Mouse (Mus musculus) kidney, embryonic 15.5 days (tissue): Measurements from ENCODE around the gene Ube2v1. TPM values are rescaled to one million over a fixed set of nuclear protein-coding genes. Genes with fewer than 3 reads are reported as not detected.

Source experiments
- ATAC-seq: fragments of 200-750 bp; cut with Nextera tagmentation; replicated peaks from 2 replicates; pipeline ENCODE4 v1.8.0; 2017; ENCODE audit warnings: moderate TSS enrichment; ENCODE audit not compliant: low FRiP score
- H3K27ac ChIP-seq: fragments of 300-500 bp; sonication (generic); 2 replicates; pipeline ENCODE4 v1.5.1; 2015; ENCODE audit warnings: mild to moderate bottlenecking, inconsistent platforms
- H3K27me3 ChIP-seq: fragments of 300-500 bp; sonication (generic); 2 replicates; pipeline ENCODE4 v1.6.1; 2015; ENCODE audit warnings: inconsistent platforms
- H3K36me3 ChIP-seq: fragments of 300-500 bp; sonication (generic); 2 replicates; pipeline ENCODE4 v1.6.1; 2015; ENCODE audit warnings: inconsistent platforms
- H3K4me1 ChIP-seq: fragments of 300-500 bp; sonication (generic); 2 replicates; pipeline ENCODE4 v1.6.1; 2015; ENCODE audit warnings: inconsistent platforms
- H3K4me2 ChIP-seq: fragments of 300-500 bp; sonication (generic); 2 replicates; pipeline ENCODE4 v1.6.1; 2015; ENCODE audit warnings: moderate library complexity, mild to moderate bottlenecking, inconsistent platforms
- H3K4me3 ChIP-seq: fragments of 300-500 bp; sonication (generic); replicated peaks from 2 replicates; pipeline ENCODE4 v1.5.1; 2015; ENCODE audit warnings: mild to moderate bottlenecking, inconsistent platforms
- H3K9ac ChIP-seq: fragments of 300-500 bp; sonication (generic); 2 replicates; pipeline ENCODE4 v1.6.1; 2015; ENCODE audit warnings: mild to moderate bottlenecking, inconsistent platforms
- H3K9me3 ChIP-seq: fragments of 300-500 bp; sonication (generic); replicated peaks from 2 replicates; pipeline ENCODE4 v1.6.1; 2016; ENCODE audit warnings: inconsistent platforms
- whole genome bisulfite sequencing: fragments of 180-500 bp; shearing (Covaris S2); methylation state at CpG from one replicate; pipeline ENCODE4 v1.1.7; 2015; ENCODE audit warnings: mixed read lengths; 5-methylcytosine and 5-hydroxymethylcytosine counted together
- polyA plus RNA-seq: library from polyadenylated mRNA; unstranded; fragments of >200 nt; fragmentation: Nextera tagmentation; extraction: Ambion mirVana; gene quantifications from 2 replicates; pipeline ENCODE4 v1.2.1, GENCODE M21; 2015

Gene Ube2v1
- polyA plus RNA-seq, 1 experiment from 2014 or later, result 313 TPM

GRCm38 (mm10) chr2:167596726-167597491 lies 35.0 kb downstream of the Ube2v1 start:
- ATAC-seq, result peak; percentile 2; the same call in 1 of the 2 replicates

DNA sequence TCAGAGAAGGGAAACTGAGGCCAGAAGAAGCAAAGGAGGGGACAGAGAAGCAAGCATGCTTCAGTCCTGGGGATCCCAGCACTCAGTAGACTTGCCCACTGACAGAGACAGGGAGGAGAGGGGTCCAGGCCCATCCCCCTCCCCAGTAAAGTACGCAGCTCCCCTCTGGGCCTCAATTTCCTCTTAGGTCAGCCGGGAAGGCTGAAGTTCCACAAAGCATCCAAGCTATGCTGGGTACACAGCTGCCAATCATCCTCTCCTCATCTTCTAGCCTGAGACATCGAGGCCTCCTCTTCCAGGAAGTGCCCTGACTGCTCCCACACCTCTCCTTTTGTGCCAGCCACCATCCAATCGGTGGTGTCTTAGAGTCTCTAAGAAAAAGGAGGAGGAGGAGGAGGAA lies 35.6 kb downstream of the Ube2v1 start:
- no peak overlapping the region for H3K4me3 ChIP-seq
- no peak overlapping the region for H3K9ac ChIP-seq
- 32% methylated on average over 3 of the region's 4 CpGs for WGBS
- peaks cover 80% of the 10 kb centered on the region for H3K4me1 ChIP-seq
- no peaks in the 10 kb centered on the region for H3K9me3 ChIP-seq
- H3K27me3 ChIP-seq, result no peaks in the 10 kb centered on the region
- H3K27ac ChIP-seq, result peak overlapping the region; percentile 90
- ATAC-seq, result no peak
- no peaks in the 10 kb centered on the region for H3K36me3 ChIP-seq
- H3K4me2 ChIP-seq, result no peak overlapping the region

More at GRCm38 (mm10) chr2:167596726-167597491, 35.0 kb downstream of the Ube2v1 start:
- peak overlapping the region; percentile 36 for H3K9ac ChIP-seq
- peak overlapping the region; percentile 25 for H3K4me3 ChIP-seq
- H3K27ac ChIP-seq, result peak overlapping the region; percentile 90
- peaks cover 76% of the 10 kb centered on the region for H3K4me1 ChIP-seq
- H3K4me2 ChIP-seq, result peak overlapping the region; percentile 56
- WGBS, result 23% methylated on average over 27 of the region's 27 CpGs
- H3K36me3 ChIP-seq, result no peaks in the 10 kb centered on the region
- H3K27me3 ChIP-seq, result no peaks in the 10 kb centered on the region
- H3K9me3 ChIP-seq, result no peaks in the 10 kb centered on the region

DNA sequence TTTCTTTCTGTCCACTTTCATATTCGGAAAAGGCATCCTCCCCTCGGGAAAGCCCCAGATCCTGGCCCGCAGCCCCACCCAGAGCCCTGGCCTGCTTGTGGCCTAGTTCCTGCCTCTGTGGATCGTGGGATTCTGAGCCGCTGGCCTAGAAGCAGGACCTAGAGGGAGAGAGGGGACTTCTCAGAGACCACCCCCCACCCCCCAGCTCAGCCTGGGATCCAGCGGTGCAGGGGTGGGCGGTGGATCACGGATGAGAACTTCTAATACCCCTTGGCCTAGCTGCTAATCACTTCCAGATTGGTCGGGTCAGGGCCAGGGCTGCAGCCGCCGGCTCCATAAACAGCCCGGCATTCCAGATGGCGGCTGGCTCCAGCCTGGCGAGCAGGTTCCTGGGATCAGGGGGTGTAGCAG lies 36.1 kb downstream of the Ube2v1 start:
- Histone ChIP-seq H3K9ac (no peak overlapping the region), H3K9me3 (no peaks in the 10 kb centered on the region), H3K27ac (peak overlapping the region; percentile 90), H3K36me3 (no peaks in the 10 kb centered on the region), H3K27me3 (no peaks in the 10 kb centered on the region), H3K4me3 (no peak overlapping the region), H3K4me2 (no peak overlapping the region), H3K4me1 (peaks cover 81% of the 10 kb centered on the region)
- 21% methylated on average over 14 of the region's 14 CpGs for WGBS
- peak; percentile 0; the same call in 1 of the 2 replicates for ATAC-seq

DNA sequence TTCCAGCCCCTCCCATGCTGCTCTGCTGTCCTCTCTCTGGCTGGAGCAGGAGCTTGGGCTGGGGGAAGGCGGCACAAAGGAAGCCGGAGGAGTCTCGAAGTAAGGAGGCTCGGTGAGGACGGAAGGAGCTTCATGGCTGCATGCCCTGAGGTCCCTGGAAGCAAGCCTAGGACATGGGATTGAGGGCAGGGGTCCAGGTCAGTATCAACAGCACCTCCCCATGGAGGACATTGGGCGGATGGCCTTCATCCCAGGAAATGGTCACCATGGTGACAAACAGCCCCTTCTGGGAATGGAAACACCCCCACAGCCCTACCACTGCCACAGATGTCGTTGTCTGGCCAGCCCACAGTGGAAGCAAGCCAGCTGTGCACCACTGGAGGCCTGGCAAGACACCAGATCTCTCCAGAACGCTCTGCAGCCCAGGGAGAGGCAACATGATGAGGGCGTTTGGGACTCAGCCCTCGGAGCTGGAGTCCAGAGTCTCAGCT lies 37.4 kb downstream of the Ube2v1 start:
- Histone ChIP-seq H3K27ac (peak overlapping the region; percentile 90), H3K9ac (no peak overlapping the region), H3K36me3 (no peaks in the 10 kb centered on the region), H3K9me3 (no peaks in the 10 kb centered on the region), H3K4me3 (no peak overlapping the region), H3K4me2 (no peak overlapping the region; the same call in 1 of the 2 replicates), H3K4me1 (peaks cover 76% of the 10 kb centered on the region), H3K27me3 (no peaks in the 10 kb centered on the region)
- 10% methylated on average over 10 of the region's 10 CpGs for WGBS
- ATAC-seq, result peak; percentile 50

- H3K27me3 ChIP-seq, result no peaks in the 10 kb centered on the region
- H3K27ac ChIP-seq, result peak overlapping the region; percentile 90
- no peak for ATAC-seq
- peaks cover 77% of the 10 kb centered on the region for H3K4me1 ChIP-seq
- H3K4me3 ChIP-seq, result no peak overlapping the region
- H3K9ac ChIP-seq, result no peak overlapping the region
- no peaks in the 10 kb centered on the region for H3K36me3 ChIP-seq
- H3K9me3 ChIP-seq, result no peaks in the 10 kb centered on the region
- WGBS, result 73% methylated on average over 4 of the region's 4 CpGs
- no peak overlapping the region for H3K4me2 ChIP-seq
Measured at GRCm38 (mm10) chr2:167593551-167594250, 38.2 kb downstream of the Ube2v1 start.

DNA sequence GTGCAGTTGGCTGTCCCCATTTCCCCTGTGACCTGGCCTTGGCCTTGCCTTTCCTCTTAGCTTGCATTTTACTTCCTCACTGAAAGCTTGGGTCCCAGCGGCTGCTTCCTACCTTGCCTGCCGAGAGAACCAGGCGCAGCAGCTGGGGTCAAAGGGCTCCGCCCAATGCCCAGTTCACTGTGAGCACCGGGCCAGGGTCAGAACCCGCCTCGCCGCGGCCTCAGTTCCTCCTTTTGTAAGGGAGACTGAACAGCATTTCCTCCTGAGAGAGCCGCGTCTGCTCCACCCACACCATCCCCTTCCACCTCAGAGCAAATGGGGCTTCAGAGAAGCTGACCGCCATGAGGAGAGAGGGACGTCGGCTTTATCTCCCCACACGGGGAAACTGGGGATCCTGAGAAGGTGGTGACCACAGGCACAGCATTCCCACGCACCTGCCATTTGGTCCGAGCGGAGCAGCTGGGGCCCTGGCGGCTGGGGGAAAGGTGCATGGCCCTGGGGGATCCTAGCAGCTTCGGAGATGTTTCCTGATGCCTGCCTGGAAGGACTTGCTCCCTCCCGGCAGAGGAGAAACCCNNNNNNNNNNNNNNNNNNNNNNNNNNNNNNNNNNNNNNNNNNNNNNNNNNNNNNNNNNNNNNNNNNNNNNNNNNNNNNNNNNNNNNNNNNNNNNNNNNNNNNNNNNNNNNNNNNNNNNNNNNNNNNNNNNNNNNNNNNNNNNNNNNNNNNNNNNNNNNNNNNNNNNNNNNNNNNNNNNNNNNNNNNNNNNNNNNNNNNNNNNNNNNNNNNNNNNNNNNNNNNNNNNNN lies 42.9 kb downstream of the Ube2v1 start:
- peak; percentile 51; the same call in 1 of the 2 replicates for ATAC-seq
- WGBS, result 14% methylated on average over 21 of the region's 21 CpGs

DNA sequence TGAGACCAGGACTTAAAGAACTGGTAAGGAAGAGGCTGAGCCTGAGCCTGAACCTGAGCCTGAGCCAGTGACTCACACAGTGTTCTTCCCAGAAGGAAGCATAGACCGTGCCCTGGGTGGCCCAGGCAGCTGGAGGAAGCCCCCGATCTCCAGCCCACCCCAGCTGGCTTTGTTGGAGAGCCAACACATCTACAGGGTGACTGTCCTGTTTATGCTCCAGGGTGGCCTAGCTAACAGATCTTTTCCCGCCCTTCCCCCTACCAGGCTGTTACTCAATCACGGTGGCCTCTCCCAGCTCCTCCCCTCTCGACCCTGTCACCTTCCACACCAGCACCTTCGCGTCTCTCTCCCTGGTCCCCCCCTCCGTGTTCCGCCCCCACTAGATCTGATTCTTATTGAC lies 44.9 kb downstream of the Ube2v1 start:
- no peak for ATAC-seq
- Histone ChIP-seq H3K4me3 (no peak overlapping the region), H3K9ac (no peak overlapping the region), H3K27me3 (no peaks in the 10 kb centered on the region), H3K9me3 (no peaks in the 10 kb centered on the region), H3K4me2 (no peak overlapping the region), H3K27ac (peak overlapping the region; percentile 81), H3K4me1 (peaks cover 76% of the 10 kb centered on the region), H3K36me3 (no peaks in the 10 kb centered on the region)
- WGBS, result 11% methylated on average over 9 of the region's 9 CpGs

More for the DNA sequence above, 42.9 kb downstream of the Ube2v1 start:
- peaks cover 67% of the 10 kb centered on the region for H3K4me1 ChIP-seq
- H3K27ac ChIP-seq, result peak overlapping the region; percentile 85
- peak overlapping the region; percentile 24 for H3K4me3 ChIP-seq
- no peaks in the 10 kb centered on the region for H3K36me3 ChIP-seq
- no peaks in the 10 kb centered on the region for H3K27me3 ChIP-seq
- H3K9me3 ChIP-seq, result no peaks in the 10 kb centered on the region
- peak overlapping the region; percentile 21; the same call in 1 of the 2 replicates for H3K9ac ChIP-seq
- peak overlapping the region; percentile 50 for H3K4me2 ChIP-seq

GRCm38 (mm10) chr2:167586041-167586440 lies 45.9 kb downstream of the Ube2v1 start:
- Histone ChIP-seq H3K4me3 (no peak overlapping the region), H3K36me3 (no peaks in the 10 kb centered on the region), H3K27me3 (no peaks in the 10 kb centered on the region), H3K9me3 (no peaks in the 10 kb centered on the region), H3K27ac (peak overlapping the region; percentile 81), H3K4me1 (peaks cover 77% of the 10 kb centered on the region), H3K9ac (peak overlapping the region; percentile 15; the same call in 1 of the 2 replicates), H3K4me2 (no peak overlapping the region)
- ATAC-seq, result no peak
- 12% methylated on average over 8 of the region's 8 CpGs for WGBS

GRCm38 (mm10) chr2:167585273-167585672 lies 46.6 kb downstream of the Ube2v1 start:
- H3K36me3 ChIP-seq, result no peaks in the 10 kb centered on the region
- H3K27me3 ChIP-seq, result no peaks in the 10 kb centered on the region
- ATAC-seq, result no peak
- peaks cover 73% of the 10 kb centered on the region for H3K4me1 ChIP-seq
- WGBS, result 38% methylated on average over 2 of the region's 2 CpGs
- H3K27ac ChIP-seq, result peak overlapping the region; percentile 16; the same call in 1 of the 2 replicates
- H3K4me3 ChIP-seq, result no peak overlapping the region
- H3K9me3 ChIP-seq, result no peaks in the 10 kb centered on the region
- H3K9ac ChIP-seq, result no peak overlapping the region
- H3K4me2 ChIP-seq, result no peak overlapping the region

DNA sequence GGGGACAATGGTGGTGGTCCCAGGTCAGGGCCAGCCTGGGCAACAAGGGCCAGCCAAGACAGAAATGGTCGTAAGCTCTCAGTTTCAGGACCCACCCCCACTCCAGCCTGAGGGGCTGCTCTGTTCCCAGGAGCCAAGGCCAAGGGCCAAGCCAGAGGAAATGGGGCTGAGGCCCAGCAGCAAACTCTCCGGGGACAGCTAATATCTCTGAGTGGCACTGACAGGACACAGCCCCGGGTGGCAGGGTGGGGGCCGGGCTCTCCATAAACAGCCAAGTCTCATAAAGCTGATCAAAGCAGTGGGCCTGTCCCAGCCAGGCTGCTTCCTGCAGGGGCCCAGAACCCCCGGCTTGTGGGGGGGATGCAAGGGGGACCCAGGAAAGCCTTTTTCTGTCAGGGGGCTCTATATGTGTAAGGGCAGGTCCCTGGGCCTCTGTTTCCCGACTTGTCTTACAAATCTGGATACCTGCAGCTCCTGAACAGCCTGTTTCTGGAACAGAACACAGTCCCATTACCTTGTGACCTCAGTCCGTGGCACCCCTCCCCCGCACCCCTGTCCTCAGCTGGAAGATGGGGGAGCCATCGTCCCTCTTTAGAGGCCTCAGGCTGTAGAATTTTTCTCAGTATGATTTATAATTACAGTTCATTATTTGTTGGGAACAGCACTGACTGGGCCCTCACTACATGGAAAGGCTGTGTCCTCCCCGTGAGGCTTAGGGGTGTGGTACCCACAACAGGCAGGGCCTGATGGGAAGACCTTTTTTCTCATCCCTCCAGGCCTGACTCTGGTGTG lies 48.5 kb downstream of the Ube2v1 start:
- ATAC-seq, result peak; percentile 61

DNA sequence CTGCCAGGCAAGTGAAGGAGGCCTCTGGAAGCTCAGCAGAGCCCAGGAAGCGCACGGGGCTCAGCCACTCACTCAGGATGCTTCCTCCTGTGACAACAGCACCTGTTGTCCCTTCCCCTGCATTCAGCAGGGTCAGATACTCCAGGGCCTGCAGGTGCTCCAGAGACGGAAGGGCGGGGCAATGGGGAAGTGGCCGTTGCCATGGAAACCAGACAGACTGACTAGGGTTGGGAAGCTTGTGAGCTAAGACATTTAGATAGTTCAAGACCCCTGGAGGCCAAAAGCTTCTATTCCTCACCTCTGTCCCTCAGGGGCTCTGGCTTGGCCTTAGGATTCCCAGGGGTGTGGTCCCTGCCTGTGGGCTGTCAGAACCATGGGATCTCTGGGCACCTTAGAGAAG lies 53.4 kb downstream of the Ube2v1 start:
- Histone ChIP-seq H3K9me3 (no peaks in the 10 kb centered on the region), H3K27ac (no peak overlapping the region), H3K4me3 (no peak overlapping the region), H3K4me2 (no peak overlapping the region), H3K4me1 (peaks cover 41% of the 10 kb centered on the region), H3K27me3 (no peaks in the 10 kb centered on the region), H3K9ac (no peak overlapping the region), H3K36me3 (no peaks in the 10 kb centered on the region)
- 51% methylated on average over 5 of the region's 5 CpGs for WGBS
- ATAC-seq, result no peak

More for the DNA sequence above, 48.5 kb downstream of the Ube2v1 start:
- Histone ChIP-seq H3K9me3 (no peaks in the 10 kb centered on the region), H3K9ac (no peak overlapping the region; the same call in 1 of the 2 replicates), H3K4me3 (no peak overlapping the region), H3K4me2 (no peak overlapping the region), H3K27me3 (no peaks in the 10 kb centered on the region), H3K4me1 (peaks cover 65% of the 10 kb centered on the region), H3K36me3 (no peaks in the 10 kb centered on the region), H3K27ac (peak overlapping the region; percentile 89)
- 14% methylated on average over 10 of the region's 10 CpGs for WGBS
